Mouse (Mus musculus) gastrocnemius, adult 2 months (tissue): Measurements from ENCODE around the gene Abi1. TPM values are rescaled to one million over a fixed set of nuclear protein-coding genes. Genes with fewer than 3 reads are reported as not detected.
"Not testable (repeated sequence)": the region's sequence is repeated elsewhere in the genome, so short reads cannot be mapped to it uniquely, and the experiment has no call there.

Experiments used
- DNase-seq: peaks from one replicate; pipeline ENCODE4 v3.0.0; 2022
- H3K27ac ChIP-seq: fragments of 200-600 bp; 2 replicates; pipeline ENCODE4 v1.8.1; 2022; ENCODE audit warnings: mild to moderate bottlenecking
- H3K4me3 ChIP-seq: fragments of 200-600 bp; 2 replicates; pipeline ENCODE4 v1.8.1; 2022; ENCODE audit warnings: mild to moderate bottlenecking, moderate library complexity
- CTCF ChIP-seq: fragments of 200-600 bp; IDR thresholded peaks from 2 replicates; pipeline ENCODE4 v1.8.1; 2022; ENCODE audit warnings: antibody characterized with exemption, mild to moderate bottlenecking, moderate library complexity
- intact Hi-C: fragments of 180-260 bp; cut with DNase I; formaldehyde crosslinking; loops from one replicate; pipeline ENCODE4 v1.15.1; 2025
- total RNA-seq, 2 experiments: library from RNA; stranded (reverse); gene quantifications; 2 replicates each; pipeline ENCODE4 v1.2.3; 2021

Abi1 gene
- total RNA-seq, 2 experiments from 2014 or later, result 17.3 to 18.9 TPM

DNA sequence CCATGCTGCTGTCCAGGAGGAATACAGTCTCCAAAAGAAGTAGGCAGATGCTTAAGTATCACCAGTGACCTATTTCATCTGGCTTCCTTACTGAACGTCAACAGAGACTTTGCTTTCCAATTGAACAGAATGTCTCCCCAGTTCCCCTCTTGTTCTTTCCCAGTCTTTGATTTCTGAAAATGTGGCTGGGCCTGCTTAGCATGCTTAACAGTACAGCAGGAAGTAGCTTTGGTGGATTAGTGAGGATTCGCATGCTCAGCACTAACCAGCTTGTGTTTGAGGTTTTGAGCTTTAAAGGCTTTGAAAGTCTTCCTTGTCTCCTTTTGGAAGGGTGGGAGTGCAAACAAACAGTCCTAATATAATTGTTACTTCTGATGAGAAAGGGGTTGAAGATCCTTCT, 111.8 kb downstream of the Abi1 start:
- H3K4me3 ChIP-seq, result no peak overlapping the region
- intact Hi-C loops, result no loop called here
- DNase-seq, result no peak
- H3K27ac ChIP-seq, result no peak overlapping the region
- no peak for TF ChIP-seq CTCF

- not testable (repeated sequence) for DNase-seq
Measured at GRCm38 (mm10) chr2:22925911-22926310, 114.1 kb downstream of the Abi1 start.

GRCm38 (mm10) chr2:22918651-22919050, 121.4 kb downstream of the Abi1 start:
- Histone ChIP-seq H3K27ac (no peak overlapping the region), H3K4me3 (no peak overlapping the region)
- intact Hi-C loops, result no loop called here
- TF ChIP-seq CTCF, result no peak
- DNase-seq, result no peak

More at GRCm38 (mm10) chr2:22925911-22926310, 114.1 kb downstream of the Abi1 start:
- intact Hi-C loops, H3K27ac ChIP-seq, H3K4me3 ChIP-seq: not testable (repeated sequence)

DNA sequence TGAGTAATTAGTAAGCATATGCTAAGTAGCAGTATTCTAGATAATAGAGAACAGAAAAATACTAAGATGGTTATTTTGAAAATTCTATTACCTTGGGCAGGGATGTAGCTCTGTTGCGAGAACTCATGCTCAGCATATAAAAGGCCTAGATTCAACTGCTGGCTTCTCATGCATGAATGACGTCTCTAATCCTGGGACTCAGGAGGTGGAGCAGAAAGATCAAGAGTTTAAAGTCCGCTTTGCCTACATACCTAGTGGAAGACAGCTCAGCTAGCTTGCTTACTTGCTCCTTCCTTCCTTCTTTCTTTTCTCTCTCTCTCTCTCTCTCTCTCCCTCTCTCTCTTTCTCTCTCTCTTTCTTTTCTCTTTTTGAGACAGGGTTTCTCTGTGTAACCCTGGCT, 125.6 kb downstream of the Abi1 start:
- DNase-seq, result no peak
- Histone ChIP-seq H3K4me3 (no peak overlapping the region), H3K27ac (no peak overlapping the region)
- TF ChIP-seq CTCF, result no peak
- intact Hi-C loops, result no loop called here

DNA sequence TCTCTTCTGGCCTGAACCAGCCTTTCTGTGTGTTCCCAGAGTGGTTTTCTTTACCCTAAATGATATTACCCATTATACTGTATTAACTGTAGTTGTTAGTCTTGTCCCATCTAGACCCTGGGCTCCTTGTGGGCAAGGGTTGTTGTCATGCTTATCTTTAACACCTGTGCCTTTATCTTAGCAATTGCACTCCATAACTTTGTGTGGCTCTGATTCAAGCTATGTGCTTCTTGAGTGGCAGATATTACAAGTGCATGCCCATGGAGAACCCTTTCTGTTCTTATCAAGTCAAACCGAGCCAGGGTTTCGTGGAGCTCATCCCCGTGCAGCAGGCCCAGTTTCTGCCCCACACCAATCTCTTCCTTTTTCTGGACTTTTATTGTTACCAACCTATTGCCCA, 136.1 kb downstream of the Abi1 start:
- no peak for TF ChIP-seq CTCF
- intact Hi-C loops, result no loop called here
- Histone ChIP-seq H3K4me3 (no peak overlapping the region), H3K27ac (no peak overlapping the region)
- DNase-seq, result no peak

- Histone ChIP-seq H3K27ac (peak within 1 kb of the TSS; percentile 94), H3K4me3 (peak within 1 kb of the TSS; percentile 95)
- peak; percentile 94 for DNase-seq
- intact Hi-C loops, result loop anchor here (5.0 kb wide), 1 partner anchor 262 kb away; the partner anchor contains the start of genes Mastl and Yme1l1
- TF ChIP-seq CTCF, result no peak
Measured at GRCm38 (mm10) chr2:22895282-22896273, 144.5 kb downstream of the Abi1 start, which contains the start of gene Pdss1. TSS of gene Pdss1 (plus strand) at chr2:22895522.

DNA sequence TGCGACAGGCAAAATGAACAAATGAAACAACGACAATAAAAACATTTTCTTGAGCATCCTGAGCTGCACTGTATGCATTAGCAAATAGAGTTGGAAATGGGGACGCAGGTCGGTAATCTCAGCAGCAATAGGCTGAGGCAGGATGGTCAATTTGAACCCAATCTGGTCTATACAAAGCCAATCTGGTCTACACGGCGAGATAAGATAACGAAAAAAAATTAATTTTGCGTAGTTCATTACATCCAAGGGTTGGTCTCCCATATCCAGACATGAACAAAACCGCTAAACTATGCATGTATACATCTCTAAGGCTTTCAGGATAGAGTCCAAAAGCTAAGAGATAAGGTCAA, 145.1 kb downstream of the Abi1 start:
- Histone ChIP-seq H3K27ac (peak overlapping the region; percentile 94), H3K4me3 (peak overlapping the region; percentile 95)
- TF ChIP-seq CTCF, result no peak
- DNase-seq, result no peak
- intact Hi-C loops, result loop anchor here (1.0 to 5.0 kb wide), 2 partner anchors 173 to 262 kb away; partner anchors contain the start of genes Acbd5, Mastl and Yme1l1

Other genes with a start within 250 kb of the Abi1 start
- gene Pdss1, start 144.7 kb downstream of the Abi1 start, total RNA-seq, result 10 to 100 TPM in 1 of 2 experiments, 1 to 10 TPM in 1; 8.9 to 14.4 TPM
- 10 to 100 TPM; 27.1 to 31.4 TPM for gene Acbd5, start 27.9 kb upstream of the Abi1 start, total RNA-seq
- gene Mastl, start 115.8 kb upstream of the Abi1 start, total RNA-seq, result under 1 TPM; 0.36 TPM
- 10 to 100 TPM; 56.8 to 68.1 TPM for gene Yme1l1, start 116.1 kb upstream of the Abi1 start, total RNA-seq
- not detected for gene 4931423N10Rik, start 167.2 kb upstream of the Abi1 start, total RNA-seq